Mouse (Mus musculus) cortical plate, adult 2 months (tissue): ENCODE results near the gene Prr36. TPM values are rescaled to one million over a fixed set of nuclear protein-coding genes. Genes with fewer than 3 reads are reported as not detected.

Experiments
- H3K27ac ChIP-seq: fragments of 200-500 bp; 2 replicates; pipeline ENCODE4 v1.5.1; 2012; ENCODE audit warnings: low read length, control low read depth, inconsistent platforms; ENCODE audit not compliant: insufficient read depth
- H3K4me1 ChIP-seq: fragments of 200-500 bp; 2 replicates; pipeline ENCODE4 v1.6.1; 2011; ENCODE audit warnings: low read length; ENCODE audit not compliant: control insufficient read depth, insufficient read depth
- H3K4me3 ChIP-seq: fragments of 200-500 bp; 2 replicates; pipeline ENCODE4 v1.5.1; 2011; ENCODE audit warnings: mild to moderate bottlenecking, low read length, control low read depth; ENCODE audit not compliant: insufficient read depth
- CTCF ChIP-seq: fragments of 200-500 bp; IDR thresholded peaks from 2 replicates; pipeline ENCODE4 v1.5.1; 2011; ENCODE audit warnings: mild to moderate bottlenecking, control low read depth, low read length; ENCODE audit not compliant: insufficient read depth; ENCODE audit errors: extremely low read depth
- POLR2A ChIP-seq: fragments of 200-500 bp; IDR thresholded peaks from 2 replicates; pipeline ENCODE4 v1.6.1; 2011; ENCODE audit warnings: mild to moderate bottlenecking, low read length, control low read depth; ENCODE audit not compliant: insufficient read depth; ENCODE audit errors: extremely low read depth
- polyA plus RNA-seq: library from polyadenylated mRNA; depleted of rRNA; stranded (reverse); fragments of >200 nt; gene quantifications from 2 replicates; pipeline ENCODE4 v1.2.3, GENCODE M21; 2012

Prr36 gene
- polyA plus RNA-seq, 1 experiment = 16.7 TPM

- H3K4me3 ChIP-seq = no peak overlapping the region
- no peaks in the 10 kb centered on the region for H3K4me1 ChIP-seq
- 0 out of 2 replicates have a peak overlapping the region, but pooled peaks have one; percentile 17 for H3K27ac ChIP-seq
- no peak for TF ChIP-seq CTCF
- TF ChIP-seq POLR2A = no peak
Measured at GRCm38 (mm10) chr8:4206182-4207015, 10.9 kb downstream of the Prr36 start.

- H3K27ac ChIP-seq = 0 out of 2 replicates have a peak overlapping the region, but pooled peaks have one; percentile 17
- TF ChIP-seq CTCF (no peak), POLR2A (no peak)
- H3K4me1 ChIP-seq = no peaks in the 10 kb centered on the region
- no peak overlapping the region for H3K4me3 ChIP-seq
Measured at GRCm38 (mm10) chr8:4205246-4206123, 11.8 kb downstream of the Prr36 start.

GRCm38 (mm10) chr8:4201321-4201720, 15.9 kb downstream of the Prr36 start:
- TF ChIP-seq POLR2A (no peak), CTCF (no peak)
- Histone ChIP-seq H3K4me1 (no peaks in the 10 kb centered on the region), H3K27ac (no peak overlapping the region), H3K4me3 (no peak overlapping the region)

GRCm38 (mm10) chr8:4193588-4193894, 23.7 kb downstream of the Prr36 start:
- TF ChIP-seq CTCF = no peak
- Histone ChIP-seq H3K4me1 (no peaks in the 10 kb centered on the region), H3K4me3 (no peak overlapping the region), H3K27ac (no peak overlapping the region)

GRCm38 (mm10) chr8:4192807-4193587, 24.3 kb downstream of the Prr36 start:
- H3K4me3 ChIP-seq = no peak overlapping the region
- H3K4me1 ChIP-seq = no peaks in the 10 kb centered on the region
- peak overlapping the region; percentile 0; the same call in 1 of the 2 replicates for H3K27ac ChIP-seq
- TF ChIP-seq CTCF (peak; percentile 73), POLR2A (no peak)

- Histone ChIP-seq H3K4me1 (no peaks in the 10 kb centered on the region), H3K27ac (peak overlapping the region; percentile 78; the same call in 1 of the 2 replicates), H3K4me3 (no peak overlapping the region)
- TF ChIP-seq CTCF = no peak
- no peak for TF ChIP-seq POLR2A
Measured at GRCm38 (mm10) chr8:4192305-4192704, 25.0 kb downstream of the Prr36 start.

- no peak overlapping the region for H3K27ac ChIP-seq
- no peaks in the 10 kb centered on the region for H3K4me1 ChIP-seq
- H3K4me3 ChIP-seq = no peak overlapping the region
- TF ChIP-seq CTCF (no peak), POLR2A (no peak)
Measured at GRCm38 (mm10) chr8:4189031-4189722, 28.1 kb downstream of the Prr36 start.

- Histone ChIP-seq H3K4me1 (no peaks in the 10 kb centered on the region), H3K27ac (no peak overlapping the region), H3K4me3 (no peak overlapping the region)
- TF ChIP-seq POLR2A (no peak), CTCF (no peak)
Measured at GRCm38 (mm10) chr8:4188605-4189004, 28.7 kb downstream of the Prr36 start.

GRCm38 (mm10) chr8:4186151-4186550, 31.1 kb downstream of the Prr36 start:
- no peak for TF ChIP-seq CTCF
- H3K4me3 ChIP-seq = no peak overlapping the region
- no peak overlapping the region for H3K27ac ChIP-seq
- H3K4me1 ChIP-seq = no peaks in the 10 kb centered on the region
